12 mouse cellular contexts compared by ENCODE assay signal in genomic region chr7:128854690-128855343, GRCm38 (mm10).
DNase-seq lines count a peak whose midpoint lies in the region; ATAC-seq lines count a peak whose summit lies in the region.
"Had no signal": no experiment of that assay in that cellular context is flagged by ENCODE, and none has a peak within 500 bp of the region (broad histone marks: within the 10 kb centered on the region; RNA-seq: fewer than 3 reads in every experiment).

No protein-coding gene starts in this region.

- WGBS in forebrain, embryonic 14.5 days: 52% methylated on average over 18 of the region's 18 CpGs
- 78% methylated on average over 18 of the region's 18 CpGs for WGBS in forebrain, embryonic 10.5 days
- 39% methylated on average over 18 of the region's 18 CpGs for WGBS in liver, embryonic 15.5 days (ENCODE audit: insufficient replicate concordance)

- peak; percentile 46; the same call in 1 of the 2 replicates for ATAC-seq in forebrain, embryonic 14.5 days
- peak; percentile 96 for ATAC-seq in liver, embryonic 15.5 days (ENCODE audit: insufficient read depth)

- H3K36me3 ChIP-seq in forebrain, embryonic 14.5 days (ENCODE audit: control insufficient read depth, insufficient read depth, low read length): no peaks in the 10 kb centered on the region
- no peaks in the 10 kb centered on the region for H3K36me3 ChIP-seq in forebrain, embryonic 10.5 days (replicated peaks)
- no peaks in the 10 kb centered on the region for H3K36me3 ChIP-seq in liver, embryonic 15.5 days (replicated peaks)
- H3K36me3 ChIP-seq: embryonic facial prominence, embryonic 10.5 days; limb, embryonic 10.5 days had no signal

- no peaks in the 10 kb centered on the region for H3K9me3 ChIP-seq in forebrain, embryonic 14.5 days (replicated peaks; ENCODE audit: control insufficient read depth, low read length)
- peaks cover 8% of the 10 kb centered on the region; the same call in 1 of the 2 replicates for H3K9me3 ChIP-seq in forebrain, embryonic 10.5 days
- H3K9me3 ChIP-seq in liver, embryonic 15.5 days (replicated peaks): no peaks in the 10 kb centered on the region
- H3K9me3 ChIP-seq: limb, embryonic 10.5 days had no signal

- no peak overlapping the region for H3K9ac ChIP-seq in forebrain, embryonic 14.5 days (ENCODE audit: low read length)
- peak overlapping the region; percentile 40; the same call in 1 of the 2 replicates for H3K9ac ChIP-seq in liver, embryonic 15.5 days

- DNase-seq in forebrain, embryonic 14.5 days (ENCODE audit: low spot score): peak; percentile 72
- no peak for DNase-seq in forebrain, embryonic 10.5 days (ENCODE audit: extremely low spot score, low spot score)
- DNase-seq in layer of hippocampus, postnatal 36 days: peak; percentile 8 to 16
- DNase-seq in layer of hippocampus, adult 9-11 months: no peak
- DNase-seq in c-Kit-positive CD71-negative TER-119-negative erythroid progenitor cells, embryonic 14.5 days (ENCODE audit: low read depth): peak; percentile 5
- no peak for DNase-seq in frontal cortex, postnatal 36 days (ENCODE audit: low spot score in 2 of 2)
- DNase-seq in frontal cortex, postnatal 25 days (ENCODE audit: low spot score in 2 of 2): no peak
- DNase-seq: kidney, postnatal 4 days had no signal

- no peak overlapping the region for H3K27ac ChIP-seq in forebrain, embryonic 14.5 days (ENCODE audit: low read depth, low read length)
- H3K27ac ChIP-seq in forebrain, embryonic 10.5 days: no peak overlapping the region
- H3K27ac ChIP-seq in liver, embryonic 15.5 days (replicated peaks): peak overlapping the region; percentile 93
- H3K27ac ChIP-seq: embryonic facial prominence, embryonic 10.5 days; limb, embryonic 10.5 days had no signal

- no peaks in the 10 kb centered on the region for H3K27me3 ChIP-seq in forebrain, embryonic 14.5 days (replicated peaks; ENCODE audit: control insufficient read depth, insufficient read depth, low read length)
- peaks cover 9% of the 10 kb centered on the region; the same call in 1 of the 2 replicates for H3K27me3 ChIP-seq in forebrain, embryonic 10.5 days (ENCODE audit: poor library complexity, severe bottlenecking)
- H3K27me3 ChIP-seq in liver, embryonic 15.5 days: no peaks in the 10 kb centered on the region

- H3K4me3 ChIP-seq in forebrain, embryonic 14.5 days (ENCODE audit: low read depth, low read length): no peak overlapping the region
- no peak overlapping the region for H3K4me3 ChIP-seq in forebrain, embryonic 10.5 days
- peak overlapping the region; percentile 40 for H3K4me3 ChIP-seq in liver, embryonic 15.5 days (replicated peaks)
- H3K4me3 ChIP-seq: embryonic facial prominence, embryonic 10.5 days; limb, embryonic 10.5 days; myocyte had no signal

- H3K4me2 ChIP-seq in forebrain, embryonic 14.5 days (ENCODE audit: low read length): peak overlapping the region; percentile 14; the same call in 1 of the 2 replicates
- peak overlapping the region; percentile 60 for H3K4me2 ChIP-seq in liver, embryonic 15.5 days

- H3K4me1 ChIP-seq in forebrain, embryonic 14.5 days (ENCODE audit: control insufficient read depth, insufficient read depth, low read length): no peaks in the 10 kb centered on the region
- no peaks in the 10 kb centered on the region for H3K4me1 ChIP-seq in forebrain, embryonic 10.5 days
- H3K4me1 ChIP-seq in liver, embryonic 15.5 days (replicated peaks): peaks cover 5% of the 10 kb centered on the region
- H3K4me1 ChIP-seq: embryonic facial prominence, embryonic 10.5 days; limb, embryonic 10.5 days had no signal

Comparison
In these comparisons a context has a peak if more than half of its experiments do, and no peak if none do; other contexts are left out.
1. DNase-seq: peak in forebrain, embryonic 14.5 days (single experiment), layer of hippocampus, postnatal 36 days (2 of 2) and c-Kit-positive CD71-negative TER-119-negative erythroid progenitor cells, embryonic 14.5 days (single experiment); none in forebrain, embryonic 10.5 days (single experiment), layer of hippocampus, adult 9-11 months (single experiment), frontal cortex, postnatal 36 days (0 of 2) and frontal cortex, postnatal 25 days (0 of 2).